Mouse (Mus musculus): ENCODE measurements around the gene Il6ra.

DNA sequence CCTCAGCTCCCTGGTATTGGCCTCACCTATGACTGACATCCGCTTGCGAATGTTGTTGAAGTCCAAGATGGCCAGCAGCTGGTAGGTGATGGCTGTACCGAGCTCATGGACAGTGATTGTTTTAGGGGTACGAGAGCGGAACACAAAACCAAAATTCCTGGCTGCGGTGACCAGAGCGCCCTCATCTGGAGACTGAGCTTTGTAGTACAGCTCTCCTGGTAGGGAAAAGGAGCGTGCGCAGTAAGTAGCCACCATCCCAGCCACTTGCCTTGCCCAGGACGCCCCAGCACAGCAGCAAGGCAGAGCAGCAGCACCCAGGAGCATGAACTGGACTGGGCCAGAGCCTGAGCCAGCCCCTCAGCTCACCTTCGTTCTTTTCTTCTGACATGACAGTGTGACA is 35.0 kb upstream of the Il6ra start:
- TF ChIP-seq POLR2A (IDR thresholded peaks at IDR 0.05; ENCODE audit: insufficient read length, low read depth) (no peak), POLR2AphosphoS2 (IDR thresholded peaks at IDR 0.05; ENCODE audit: insufficient read length, low read depth) (no peak), MAX (IDR thresholded peaks at IDR 0.05; ENCODE audit: low read depth) (no peak), USF1 (IDR thresholded peaks at IDR 0.05; ENCODE audit: low read depth) (no peak), MYOG (IDR thresholded peaks at IDR 0.05; ENCODE audit: control insufficient read depth in 1 of 3, insufficient read depth in 1 of 3, insufficient read length in 2 of 3, low read depth in 2 of 3) (no peak), E2F4 (IDR thresholded peaks at IDR 0.05; ENCODE audit: insufficient read depth) (no peak)
